Mouse (Mus musculus): ENCODE results near the gene Pam16. TPM values are rescaled to one million over a fixed set of nuclear protein-coding genes. Genes with fewer than 3 reads are reported as not detected.

The Pam16 gene
- polyA plus RNA-seq, 1 experiment from 2014 or later = 91.4 TPM

GRCm38 (mm10) chr16:4596836-4597235 is 28.0 kb downstream of the Pam16 start:
- peak overlapping the region; percentile 86 for H3K4me3 ChIP-seq (ENCODE audit: low read depth, low read length)
- no peak overlapping the region for H3K27ac ChIP-seq (ENCODE audit: low read depth, low read length)
- no peaks in the 10 kb centered on the region for H3K9me3 ChIP-seq (ENCODE audit: control insufficient read depth, low read length)
- H3K27me3 ChIP-seq (ENCODE audit: control insufficient read depth, insufficient read depth, low read length) = no peaks in the 10 kb centered on the region
- peak overlapping the region; percentile 93 for H3K4me2 ChIP-seq (ENCODE audit: low read depth, low read length, severe bottlenecking)
- H3K36me3 ChIP-seq (ENCODE audit: control insufficient read depth, insufficient read depth, low read length) = no peaks in the 10 kb centered on the region
- H3K4me1 ChIP-seq (replicated peaks; ENCODE audit: control insufficient read depth, insufficient read depth, low read length) = peaks cover 48% of the 10 kb centered on the region
- ATAC-seq (replicated peaks; ENCODE audit: low FRiP score) = no peak
- 44% methylated on average over 2 of the region's 2 CpGs for WGBS
- H3K9ac ChIP-seq (ENCODE audit: low read length) = peak overlapping the region; percentile 24; the same call in 1 of the 2 replicates
- no peak for DNase-seq (ENCODE audit: low spot score)

- Histone ChIP-seq H3K9ac (ENCODE audit: low read length) (peak overlapping the region; percentile 94), H3K27me3 (ENCODE audit: control insufficient read depth, insufficient read depth, low read length) (no peaks in the 10 kb centered on the region), H3K27ac (ENCODE audit: low read depth, low read length) (peak overlapping the region; percentile 33), H3K4me2 (ENCODE audit: low read depth, low read length, severe bottlenecking) (peak overlapping the region; percentile 93), H3K9me3 (ENCODE audit: control insufficient read depth, low read length) (no peaks in the 10 kb centered on the region), H3K36me3 (ENCODE audit: control insufficient read depth, insufficient read depth, low read length) (no peaks in the 10 kb centered on the region), H3K4me3 (ENCODE audit: low read depth, low read length) (peak overlapping the region; percentile 86), H3K4me1 (replicated peaks; ENCODE audit: control insufficient read depth, insufficient read depth, low read length) (peaks cover 48% of the 10 kb centered on the region)
- 7% methylated on average over 3 of the region's 3 CpGs for WGBS
- no peak for DNase-seq (ENCODE audit: low spot score)
- no peak for ATAC-seq (replicated peaks; ENCODE audit: low FRiP score)
These were observed 28.6 kb downstream of the Pam16 start for GRCm38 (mm10) chr16:4596141-4596728.

GRCm38 (mm10) chr16:4595527-4595963 is 29.2 kb downstream of the Pam16 start:
- ATAC-seq (replicated peaks; ENCODE audit: low FRiP score) (0 out of 2 replicates have a peak, but pooled peaks have one; percentile 8), DNase-seq (ENCODE audit: low spot score) (peak; percentile 70)

GRCm38 (mm10) chr16:4594814-4595526 is 29.8 kb downstream of the Pam16 start:
- no peaks in the 10 kb centered on the region for H3K9me3 ChIP-seq (ENCODE audit: control insufficient read depth, low read length)
- no peaks in the 10 kb centered on the region for H3K36me3 ChIP-seq (ENCODE audit: control insufficient read depth, insufficient read depth, low read length)
- peak overlapping the region; percentile 94 for H3K9ac ChIP-seq (ENCODE audit: low read length)
- H3K27me3 ChIP-seq (ENCODE audit: control insufficient read depth, insufficient read depth, low read length) = no peaks in the 10 kb centered on the region
- H3K4me1 ChIP-seq (replicated peaks; ENCODE audit: control insufficient read depth, insufficient read depth, low read length) = peaks cover 44% of the 10 kb centered on the region
- ATAC-seq (replicated peaks; ENCODE audit: low FRiP score) (peak; percentile 47), DNase-seq (ENCODE audit: low spot score) (no peak)
- peak overlapping the region; percentile 86 for H3K4me3 ChIP-seq (ENCODE audit: low read depth, low read length)
- WGBS = 0% methylated on average over 25 of the region's 52 CpGs
- H3K27ac ChIP-seq (ENCODE audit: low read depth, low read length) = peak overlapping the region; percentile 95
- H3K4me2 ChIP-seq (ENCODE audit: low read depth, low read length, severe bottlenecking) = peak overlapping the region; percentile 93

More at GRCm38 (mm10) chr16:4595527-4595963, 29.2 kb downstream of the Pam16 start:
- Histone ChIP-seq H3K4me1 (replicated peaks; ENCODE audit: control insufficient read depth, insufficient read depth, low read length) (peaks cover 44% of the 10 kb centered on the region), H3K27ac (ENCODE audit: low read depth, low read length) (peak overlapping the region; percentile 33), H3K36me3 (ENCODE audit: control insufficient read depth, insufficient read depth, low read length) (no peaks in the 10 kb centered on the region), H3K9ac (ENCODE audit: low read length) (peak overlapping the region; percentile 94), H3K4me3 (ENCODE audit: low read depth, low read length) (peak overlapping the region; percentile 86), H3K27me3 (ENCODE audit: control insufficient read depth, insufficient read depth, low read length) (no peaks in the 10 kb centered on the region), H3K4me2 (ENCODE audit: low read depth, low read length, severe bottlenecking) (peak overlapping the region; percentile 93), H3K9me3 (ENCODE audit: control insufficient read depth, low read length) (no peaks in the 10 kb centered on the region)
- 2% methylated on average over 5 of the region's 5 CpGs for WGBS

- Histone ChIP-seq H3K4me1 (replicated peaks; ENCODE audit: control insufficient read depth, insufficient read depth, low read length) (peaks cover 44% of the 10 kb centered on the region), H3K27ac (ENCODE audit: low read depth, low read length) (peak within 1 kb of the TSS; percentile 95)
- peak; percentile 96 for DNase-seq (ENCODE audit: low spot score)
These were observed 30.6 kb downstream of the Pam16 start, which contains the start of gene Glis2 for GRCm38 (mm10) chr16:4593971-4594813. Glis2 (plus strand) TSS chr16:4594713.

GRCm38 (mm10) chr16:4592909-4593875 is 31.6 kb downstream of the Pam16 start:
- H3K27ac ChIP-seq (ENCODE audit: low read depth, low read length) = peak overlapping the region; percentile 95
- H3K4me3 ChIP-seq (ENCODE audit: low read depth, low read length) = peak overlapping the region; percentile 86
- WGBS = 15% methylated on average over 32 of the region's 32 CpGs
- no peaks in the 10 kb centered on the region for H3K27me3 ChIP-seq (ENCODE audit: control insufficient read depth, insufficient read depth, low read length)
- H3K4me1 ChIP-seq (replicated peaks; ENCODE audit: control insufficient read depth, insufficient read depth, low read length) = peaks cover 34% of the 10 kb centered on the region
- H3K4me2 ChIP-seq (ENCODE audit: low read depth, low read length, severe bottlenecking) = peak overlapping the region; percentile 93
- no peaks in the 10 kb centered on the region for H3K36me3 ChIP-seq (ENCODE audit: control insufficient read depth, insufficient read depth, low read length)
- H3K9me3 ChIP-seq (ENCODE audit: control insufficient read depth, low read length) = no peaks in the 10 kb centered on the region
- ATAC-seq (replicated peaks; ENCODE audit: low FRiP score) (no peak), DNase-seq (ENCODE audit: low spot score) (peak; percentile 69)
- peak overlapping the region; percentile 94 for H3K9ac ChIP-seq (ENCODE audit: low read length)

More at GRCm38 (mm10) chr16:4593971-4594813, 30.6 kb downstream of the Pam16 start, which contains the start of gene Glis2:
- Histone ChIP-seq H3K36me3 (ENCODE audit: control insufficient read depth, insufficient read depth, low read length) (no peaks in the 10 kb centered on the region), H3K4me2 (ENCODE audit: low read depth, low read length, severe bottlenecking) (peak within 1 kb of the TSS; percentile 93), H3K4me3 (ENCODE audit: low read depth, low read length) (peak within 1 kb of the TSS; percentile 86), H3K27me3 (ENCODE audit: control insufficient read depth, insufficient read depth, low read length) (no peaks in the 10 kb centered on the region), H3K9ac (ENCODE audit: low read length) (peak within 1 kb of the TSS; percentile 94), H3K9me3 (ENCODE audit: control insufficient read depth, low read length) (no peaks in the 10 kb centered on the region)
- ATAC-seq (replicated peaks; ENCODE audit: low FRiP score) = peak; percentile 89
- under 1% methylated on average over 26 of the region's 74 CpGs for WGBS

GRCm38 (mm10) chr16:4590236-4590635 is 34.6 kb downstream of the Pam16 start:
- Histone ChIP-seq H3K4me3 (ENCODE audit: low read depth, low read length) (no peak overlapping the region), H3K36me3 (ENCODE audit: control insufficient read depth, insufficient read depth, low read length) (no peaks in the 10 kb centered on the region), H3K9me3 (ENCODE audit: control insufficient read depth, low read length) (no peaks in the 10 kb centered on the region), H3K4me1 (replicated peaks; ENCODE audit: control insufficient read depth, insufficient read depth, low read length) (peaks cover 22% of the 10 kb centered on the region), H3K27me3 (ENCODE audit: control insufficient read depth, insufficient read depth, low read length) (no peaks in the 10 kb centered on the region), H3K9ac (ENCODE audit: low read length) (no peak overlapping the region), H3K27ac (ENCODE audit: low read depth, low read length) (no peak overlapping the region), H3K4me2 (ENCODE audit: low read depth, low read length, severe bottlenecking) (no peak overlapping the region)
- DNase-seq (ENCODE audit: low spot score) (no peak), ATAC-seq (replicated peaks; ENCODE audit: low FRiP score) (no peak)
- WGBS = 95% methylated on average over 9 of the region's 9 CpGs

All from forebrain, embryonic 11.5 days (tissue).